Comparison of ENCODE assay signal across 9 mouse cellular contexts in genomic region chr5:116123344-116123743, GRCm38 (mm10). TPM values are rescaled to one million over a fixed set of nuclear protein-coding genes. Genes with fewer than 3 reads are reported as not detected.
DNase-seq lines count a peak whose midpoint lies in the region; ATAC-seq and TF ChIP-seq lines count a peak whose summit lies in the region.
"Had no signal": no experiment of that assay in that cellular context is flagged by ENCODE, and none has a peak within 500 bp of the region (broad histone marks: within the 10 kb centered on the region; RNA-seq: fewer than 3 reads in every experiment).

No protein-coding gene starts in this region.

- no peak overlapping the region for H3K27ac ChIP-seq in embryonic facial prominence, embryonic 13.5 days
- no peak overlapping the region for H3K27ac ChIP-seq in olfactory bulb, adult 2 months (ENCODE audit: insufficient read depth, low read depth, low read length)
- H3K27ac ChIP-seq in thymus, adult 2 months (ENCODE audit: control insufficient read depth, insufficient read depth, low read length): no peak overlapping the region
- H3K27ac ChIP-seq: heart, embryonic 13.5 days had no signal

- H3K4me3 ChIP-seq in embryonic facial prominence, embryonic 13.5 days: no peak overlapping the region
- H3K4me3 ChIP-seq in olfactory bulb, adult 2 months (ENCODE audit: insufficient read depth, low read depth, low read length): no peak overlapping the region
- no peak overlapping the region for H3K4me3 ChIP-seq in thymus, adult 2 months (ENCODE audit: control insufficient read depth, insufficient read depth, low read length)
- H3K4me3 ChIP-seq: heart, embryonic 13.5 days had no signal

- no peak overlapping the region for H3K9ac ChIP-seq in embryonic facial prominence, embryonic 13.5 days
- H3K9ac ChIP-seq: heart, embryonic 13.5 days had no signal

- no peaks in the 10 kb centered on the region for H3K36me3 ChIP-seq in embryonic facial prominence, embryonic 13.5 days
- H3K36me3 ChIP-seq in thymus, adult 2 months (ENCODE audit: control insufficient read depth, insufficient read depth, low read length): no peaks in the 10 kb centered on the region
- H3K36me3 ChIP-seq: heart, embryonic 13.5 days had no signal

- H3K9me3 ChIP-seq in embryonic facial prominence, embryonic 13.5 days: no peaks in the 10 kb centered on the region
- H3K9me3 ChIP-seq: heart, embryonic 13.5 days had no signal

- 0 out of 2 replicates have a peak overlapping the region, but pooled peaks have one; percentile 7 for H3K4me2 ChIP-seq in embryonic facial prominence, embryonic 13.5 days
- H3K4me2 ChIP-seq: heart, embryonic 13.5 days had no signal

- TF ChIP-seq CTCF in olfactory bulb, adult 2 months (IDR thresholded peaks at IDR 0.05; ENCODE audit: insufficient read depth, low read depth, low read length): peak; percentile 65
- TF ChIP-seq CTCF in thymus, adult 2 months (IDR thresholded peaks at IDR 0.05; ENCODE audit: borderline replicate concordance, control insufficient read depth, extremely low read depth, insufficient read depth, low read length, poor library complexity): peak; percentile 66; the same call in 1 of the 2 replicates

- no peaks in the 10 kb centered on the region for H3K27me3 ChIP-seq in embryonic facial prominence, embryonic 13.5 days
- H3K27me3 ChIP-seq in thymus, adult 2 months (ENCODE audit: control insufficient read depth, insufficient read depth, low read length): no peaks in the 10 kb centered on the region

- no peak for TF ChIP-seq POLR2A in olfactory bulb, adult 2 months (IDR thresholded peaks at IDR 0.05; ENCODE audit: insufficient read depth, low read depth, low read length)
- no peak for TF ChIP-seq POLR2A in thymus, adult 2 months (IDR thresholded peaks at IDR 0.05; ENCODE audit: control insufficient read depth, extremely low read depth, insufficient read depth, low read length, poor library complexity)

- WGBS in embryonic facial prominence, embryonic 13.5 days: 9% methylated on average over 11 of the region's 11 CpGs
- 9% methylated on average over 11 of the region's 11 CpGs for WGBS in olfactory bulb, adult 2 months
- 9% methylated on average over 11 of the region's 11 CpGs for WGBS in thymus, adult 2 months

- peak; percentile 57 for ATAC-seq in CD4-positive, CD25-positive, alpha-beta regulatory T cell, adult 4 months
- ATAC-seq in embryonic facial prominence, embryonic 13.5 days (ENCODE audit: insufficient number of reproducible peaks, insufficient read depth, low FRiP score, low TSS enrichment, low read depth): no peak

- peak; percentile 24 to 43 for DNase-seq in adrenal gland, postnatal 4 days (ENCODE audit: low spot score in 2 of 2)
- peak; percentile 28 to 41 for DNase-seq in heart, adult 9 months (ENCODE audit: low spot score in 2 of 2)
- peak; percentile 66 to 83 for DNase-seq in kidney, postnatal 36 days
- peak; percentile 55 to 58 for DNase-seq in lung, adult 18-20 months
- DNase-seq in thymus, adult 2 months: peak; percentile 74

- no peaks in the 10 kb centered on the region for H3K4me1 ChIP-seq in embryonic facial prominence, embryonic 13.5 days
- H3K4me1 ChIP-seq in olfactory bulb, adult 2 months (ENCODE audit: control insufficient read depth, insufficient read depth, low read length): no peaks in the 10 kb centered on the region
- no peaks in the 10 kb centered on the region for H3K4me1 ChIP-seq in thymus, adult 2 months (replicated peaks; ENCODE audit: control insufficient read depth, insufficient read depth, low read length)
- H3K4me1 ChIP-seq: heart, embryonic 13.5 days had no signal

RNA-seq across cellular contexts. Expression of gene Tmem233, which starts 40.3 kb away (rescaled TPM):
- not detected for polyA plus RNA-seq in CD4-positive, CD25-positive, alpha-beta regulatory T cell, adult 4 months (2017; shearing (Covaris generic))
- total RNA-seq in adrenal gland, postnatal 4 days (2021): 1 to 10 TPM in 1 of 2 experiments, under 1 TPM in 1; 0.14 to 1.1 TPM
- not detected in 2 replicates for polyA plus RNA-seq in embryonic facial prominence, embryonic 13.5 days (2015; fragmentation: Nextera tagmentation; extraction: Ambion mirVana)
- not detected in 2 replicates for polyA plus RNA-seq in olfactory bulb, adult 2 months (2012; ENCODE audit: insufficient read depth, insufficient read length, low replicate concordance, missing spikeins)
- polyA plus RNA-seq in thymus, adult 2 months (2012; rRNA removed): 0.05 TPM in 1 of 2 replicates, not detected in the other
